Mouse (Mus musculus): ENCODE measurements around the gene AI413582. TPM values are rescaled to one million over a fixed set of nuclear protein-coding genes. Genes with fewer than 3 reads are reported as not detected.

Gene AI413582
- total and polyA plus RNA-seq, 2 experiments, result 4.9 to 12.9 TPM

DNA sequence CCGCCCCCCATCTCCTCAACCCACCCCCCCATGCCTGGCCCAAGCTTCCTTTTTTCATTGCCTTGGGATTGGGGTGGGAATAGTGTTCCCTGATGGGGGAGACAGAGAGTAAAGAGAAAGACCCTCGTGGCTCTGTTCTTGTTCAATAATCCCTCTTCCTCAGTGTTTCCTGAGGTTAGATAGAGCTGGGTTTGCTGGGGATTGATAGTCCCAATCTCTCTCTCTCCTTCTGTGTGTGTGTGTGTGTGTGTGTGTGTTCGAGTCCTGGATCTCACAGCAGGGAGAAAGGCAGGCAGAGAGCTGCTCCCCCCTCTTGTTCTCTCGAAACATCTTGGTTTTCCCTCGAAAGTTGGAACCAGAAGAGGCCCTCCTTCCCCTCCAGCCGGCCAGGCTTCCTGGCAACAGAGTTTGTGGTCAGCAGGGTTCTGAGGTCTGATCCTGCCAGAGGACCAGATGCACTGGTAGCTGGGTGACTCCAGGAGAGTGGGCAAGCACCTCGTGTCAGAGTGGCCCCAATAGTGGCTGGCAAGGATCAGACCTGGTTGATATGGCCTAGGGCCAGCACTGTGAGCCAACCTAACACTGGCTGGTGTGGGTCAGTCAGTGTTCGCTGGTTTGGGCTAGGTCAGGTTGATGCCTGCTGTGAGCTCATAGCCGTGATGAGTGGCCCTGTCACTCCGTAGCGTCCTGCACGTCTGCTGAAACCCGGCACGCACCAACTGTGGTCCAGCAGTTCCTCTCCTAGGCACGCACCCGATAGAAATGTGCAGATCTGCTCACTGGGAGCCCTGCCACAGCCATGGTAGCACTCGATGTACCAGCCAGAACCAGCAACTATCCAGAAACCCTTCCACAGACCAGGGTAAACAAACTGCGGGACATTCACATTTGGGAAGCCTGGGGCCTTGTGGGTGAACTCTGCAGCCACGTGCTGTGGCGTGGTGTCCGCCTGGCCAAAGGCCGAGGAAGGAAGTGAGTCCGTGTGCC lies 13.0 kb downstream of the AI413582 start:
- Histone ChIP-seq H3K9ac (ENCODE audit: low read depth, low read length) (no peak overlapping the region), H3K27ac (replicated peaks; ENCODE audit: insufficient read depth, low read depth, low read length) (peak overlapping the region; percentile 14), H3K79me2 (ENCODE audit: control insufficient read depth, insufficient read depth, low read length) (0 out of 2 replicates have a peak, but pooled peaks cover 4% of the 10 kb centered on the region), H3K4me3 (ENCODE audit: insufficient read depth, low read depth, low read length) (no peak overlapping the region), H3K36me3 (ENCODE audit: control insufficient read depth, insufficient read depth, low read length) (no peaks in the 10 kb centered on the region), H3K27me3 (ENCODE audit: control insufficient read depth, insufficient read depth, low read length) (no peaks in the 10 kb centered on the region), H3K4me1 (ENCODE audit: control insufficient read depth, insufficient read depth, low read length) (peaks cover 9% of the 10 kb centered on the region)
- peak; percentile 97 for DNase-seq (ENCODE audit: extremely low read depth, low read depth, low spot score)
- 24% methylated on average over 23 of the region's 23 CpGs for WGBS
- TF ChIP-seq CTCF (IDR thresholded peaks at IDR 0.05; ENCODE audit: low read depth, low read length) (no peak), POLR2A (IDR thresholded peaks at IDR 0.05; ENCODE audit: extremely low read depth, insufficient read depth, low read length) (no peak)

DNA sequence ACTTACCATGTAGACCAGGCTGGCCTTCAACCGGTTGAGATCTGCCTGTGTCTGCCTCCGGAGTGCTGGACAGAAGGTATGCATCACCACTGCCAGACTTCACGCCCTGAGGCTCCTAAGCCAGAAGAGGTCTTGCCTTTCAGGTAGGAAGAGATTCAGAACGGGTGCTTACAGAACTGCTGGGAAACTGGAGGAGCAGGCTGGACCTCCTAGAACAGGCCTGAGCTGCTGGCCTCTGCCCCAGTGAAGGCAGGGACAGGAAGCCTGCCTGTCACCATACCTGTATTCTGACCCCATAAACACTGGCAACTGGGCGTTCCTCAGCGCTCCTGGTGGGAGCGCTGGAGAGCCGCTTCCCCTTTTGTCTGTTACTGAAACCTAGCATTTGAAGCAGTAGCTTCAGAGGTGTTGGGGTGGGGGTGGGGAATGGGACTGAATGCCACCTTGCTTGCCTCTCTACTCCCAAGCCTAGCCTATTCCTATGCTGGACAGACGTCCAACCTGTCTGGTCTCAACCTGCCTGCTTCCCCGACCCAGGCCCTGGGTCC lies 14.1 kb downstream of the AI413582 start:
- Histone ChIP-seq H3K27ac (replicated peaks; ENCODE audit: insufficient read depth, low read depth, low read length) (no peak overlapping the region), H3K9ac (ENCODE audit: low read depth, low read length) (no peak overlapping the region), H3K27me3 (ENCODE audit: control insufficient read depth, insufficient read depth, low read length) (no peaks in the 10 kb centered on the region), H3K4me1 (ENCODE audit: control insufficient read depth, insufficient read depth, low read length) (peaks cover 10% of the 10 kb centered on the region), H3K36me3 (ENCODE audit: control insufficient read depth, insufficient read depth, low read length) (no peaks in the 10 kb centered on the region), H3K4me3 (ENCODE audit: insufficient read depth, low read depth, low read length) (no peak overlapping the region), H3K79me2 (ENCODE audit: control insufficient read depth, insufficient read depth, low read length) (no peaks in the 10 kb centered on the region)
- no peak for DNase-seq (ENCODE audit: extremely low read depth, low read depth, low spot score)
- TF ChIP-seq CTCF (IDR thresholded peaks at IDR 0.05; ENCODE audit: low read depth, low read length) (no peak), POLR2A (IDR thresholded peaks at IDR 0.05; ENCODE audit: extremely low read depth, insufficient read depth, low read length) (no peak)
- 90% methylated on average over 10 of the region's 10 CpGs for WGBS

DNA sequence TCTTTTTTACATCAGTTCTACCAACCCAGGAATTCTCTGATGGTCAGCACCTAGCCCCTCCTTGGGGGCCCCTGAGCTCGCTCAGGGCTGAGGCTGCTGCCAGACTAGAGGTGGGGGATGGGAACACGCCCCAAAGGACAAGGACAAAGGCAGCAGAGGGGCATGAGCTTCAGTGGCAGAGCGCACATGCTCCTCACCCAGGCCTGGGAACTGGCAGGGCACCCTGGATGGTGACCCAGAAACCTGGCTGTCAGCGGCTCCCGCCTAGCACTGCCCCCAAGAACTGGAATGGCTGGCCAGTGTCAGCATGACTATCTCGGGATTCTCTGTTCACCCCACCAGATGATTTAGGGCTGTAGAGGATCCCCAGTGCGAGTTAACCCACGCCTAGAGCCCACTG lies 16.3 kb downstream of the AI413582 start:
- H3K4me1 ChIP-seq (ENCODE audit: control insufficient read depth, insufficient read depth, low read length), result peaks cover 10% of the 10 kb centered on the region
- no peaks in the 10 kb centered on the region for H3K36me3 ChIP-seq (ENCODE audit: control insufficient read depth, insufficient read depth, low read length)
- no peak for TF ChIP-seq POLR2A (IDR thresholded peaks at IDR 0.05; ENCODE audit: extremely low read depth, insufficient read depth, low read length)
- TF ChIP-seq CTCF (IDR thresholded peaks at IDR 0.05; ENCODE audit: low read depth, low read length), result no peak
- no peaks in the 10 kb centered on the region for H3K79me2 ChIP-seq (ENCODE audit: control insufficient read depth, insufficient read depth, low read length)
- H3K27me3 ChIP-seq (ENCODE audit: control insufficient read depth, insufficient read depth, low read length), result no peaks in the 10 kb centered on the region
- WGBS, result 94% methylated on average over 8 of the region's 8 CpGs
- H3K27ac ChIP-seq (replicated peaks; ENCODE audit: insufficient read depth, low read depth, low read length), result no peak overlapping the region
- H3K4me3 ChIP-seq (ENCODE audit: insufficient read depth, low read depth, low read length), result no peak overlapping the region
- H3K9ac ChIP-seq (ENCODE audit: low read depth, low read length), result no peak overlapping the region
- DNase-seq (ENCODE audit: extremely low read depth, low read depth, low spot score), result no peak

DNA sequence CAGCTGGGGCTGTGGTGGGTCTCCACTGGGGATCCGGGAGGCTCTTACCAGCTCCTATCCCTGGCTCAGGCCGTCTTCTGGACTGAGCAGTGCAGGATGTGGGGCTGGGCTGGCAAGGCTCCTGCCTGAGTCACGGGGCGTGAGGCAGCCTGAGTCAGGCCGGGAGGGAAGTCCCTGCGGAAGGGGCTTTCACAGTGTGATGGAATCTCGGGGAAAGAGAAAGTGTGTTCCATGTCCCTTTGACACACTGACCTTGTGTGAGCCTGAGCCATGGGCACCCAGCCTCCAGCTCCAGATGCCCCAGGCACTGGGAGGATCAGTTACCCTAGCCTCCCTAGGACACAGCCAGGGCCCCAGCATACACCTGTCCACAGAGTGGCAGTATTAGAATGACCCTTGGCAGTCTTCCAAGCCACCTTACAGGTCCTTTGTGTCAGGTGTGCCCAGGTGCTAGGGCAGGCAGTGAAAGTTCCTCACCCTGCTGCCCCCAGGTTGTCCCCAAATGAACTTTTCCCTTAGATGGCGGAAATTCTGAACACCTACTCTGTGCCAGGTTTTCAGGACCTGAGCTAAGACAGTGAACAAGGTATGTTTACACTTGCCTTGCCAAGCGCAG lies 18.2 kb downstream of the AI413582 start:
- TF ChIP-seq CTCF (IDR thresholded peaks at IDR 0.05; ENCODE audit: low read depth, low read length) (no peak), POLR2A (IDR thresholded peaks at IDR 0.05; ENCODE audit: extremely low read depth, insufficient read depth, low read length) (no peak)
- DNase-seq (ENCODE audit: extremely low read depth, low read depth, low spot score), result peak; percentile 62
- no peak overlapping the region for H3K4me3 ChIP-seq (ENCODE audit: insufficient read depth, low read depth, low read length)

DNA sequence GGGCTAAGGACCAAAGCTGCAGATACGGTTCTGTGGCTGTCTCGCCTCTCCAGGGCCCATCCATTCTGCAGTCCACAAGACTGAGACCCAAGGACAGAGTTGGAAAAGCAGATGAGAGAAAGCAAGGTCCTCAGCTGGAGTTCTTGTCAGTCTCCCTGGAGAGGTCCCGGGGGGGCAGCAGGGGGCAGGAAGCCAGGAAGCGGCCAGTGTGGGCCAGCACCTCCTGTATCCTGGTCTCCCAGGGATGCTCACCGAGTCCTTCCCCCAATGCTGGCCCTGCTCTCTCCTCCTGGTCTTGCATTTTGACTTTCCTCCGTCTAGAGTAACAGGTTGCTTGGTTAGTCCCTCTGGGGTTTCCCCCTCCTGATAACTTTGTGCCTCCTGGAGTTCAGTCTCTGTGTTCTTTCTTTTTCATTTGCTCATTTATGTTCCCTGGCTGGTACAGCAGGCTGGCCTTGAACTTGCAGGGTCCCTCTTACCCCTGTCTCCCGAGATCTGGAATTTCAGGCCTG lies 18.9 kb downstream of the AI413582 start:
- no peak for DNase-seq (ENCODE audit: extremely low read depth, low read depth, low spot score)
- Histone ChIP-seq H3K79me2 (ENCODE audit: control insufficient read depth, insufficient read depth, low read length) (no peaks in the 10 kb centered on the region), H3K9ac (ENCODE audit: low read depth, low read length) (no peak overlapping the region), H3K27me3 (ENCODE audit: control insufficient read depth, insufficient read depth, low read length) (no peaks in the 10 kb centered on the region), H3K4me3 (ENCODE audit: insufficient read depth, low read depth, low read length) (no peak overlapping the region), H3K27ac (replicated peaks; ENCODE audit: insufficient read depth, low read depth, low read length) (no peak overlapping the region), H3K36me3 (ENCODE audit: control insufficient read depth, insufficient read depth, low read length) (no peaks in the 10 kb centered on the region), H3K4me1 (ENCODE audit: control insufficient read depth, insufficient read depth, low read length) (peaks cover 5% of the 10 kb centered on the region; the same call in 1 of the 2 replicates)
- no peak for TF ChIP-seq CTCF (IDR thresholded peaks at IDR 0.05; ENCODE audit: low read depth, low read length)
- TF ChIP-seq POLR2A (IDR thresholded peaks at IDR 0.05; ENCODE audit: extremely low read depth, insufficient read depth, low read length), result no peak
- WGBS, result 87% methylated on average over 7 of the region's 7 CpGs

More for the DNA sequence above, 18.2 kb downstream of the AI413582 start:
- 31% methylated on average over 9 of the region's 9 CpGs for WGBS
- no peaks in the 10 kb centered on the region for H3K27me3 ChIP-seq (ENCODE audit: control insufficient read depth, insufficient read depth, low read length)
- no peak overlapping the region for H3K9ac ChIP-seq (ENCODE audit: low read depth, low read length)
- no peak overlapping the region for H3K27ac ChIP-seq (replicated peaks; ENCODE audit: insufficient read depth, low read depth, low read length)
- H3K36me3 ChIP-seq (ENCODE audit: control insufficient read depth, insufficient read depth, low read length), result no peaks in the 10 kb centered on the region
- H3K79me2 ChIP-seq (ENCODE audit: control insufficient read depth, insufficient read depth, low read length), result no peaks in the 10 kb centered on the region
- peaks cover 6% of the 10 kb centered on the region; the same call in 1 of the 2 replicates for H3K4me1 ChIP-seq (ENCODE audit: control insufficient read depth, insufficient read depth, low read length)

Measured in liver, adult 2 months (tissue).